Mouse (Mus musculus): Measurements from ENCODE around the gene Calm3. TPM values are rescaled to one million over a fixed set of nuclear protein-coding genes. Genes with fewer than 3 reads are reported as not detected.
A peak's percentile ranks its signal among the peaks of the same experiment; 100 is the strongest.

Gene Calm3
- total RNA-seq, 2 experiments from 2014 or later: 41.1 to 157 TPM

DNA sequence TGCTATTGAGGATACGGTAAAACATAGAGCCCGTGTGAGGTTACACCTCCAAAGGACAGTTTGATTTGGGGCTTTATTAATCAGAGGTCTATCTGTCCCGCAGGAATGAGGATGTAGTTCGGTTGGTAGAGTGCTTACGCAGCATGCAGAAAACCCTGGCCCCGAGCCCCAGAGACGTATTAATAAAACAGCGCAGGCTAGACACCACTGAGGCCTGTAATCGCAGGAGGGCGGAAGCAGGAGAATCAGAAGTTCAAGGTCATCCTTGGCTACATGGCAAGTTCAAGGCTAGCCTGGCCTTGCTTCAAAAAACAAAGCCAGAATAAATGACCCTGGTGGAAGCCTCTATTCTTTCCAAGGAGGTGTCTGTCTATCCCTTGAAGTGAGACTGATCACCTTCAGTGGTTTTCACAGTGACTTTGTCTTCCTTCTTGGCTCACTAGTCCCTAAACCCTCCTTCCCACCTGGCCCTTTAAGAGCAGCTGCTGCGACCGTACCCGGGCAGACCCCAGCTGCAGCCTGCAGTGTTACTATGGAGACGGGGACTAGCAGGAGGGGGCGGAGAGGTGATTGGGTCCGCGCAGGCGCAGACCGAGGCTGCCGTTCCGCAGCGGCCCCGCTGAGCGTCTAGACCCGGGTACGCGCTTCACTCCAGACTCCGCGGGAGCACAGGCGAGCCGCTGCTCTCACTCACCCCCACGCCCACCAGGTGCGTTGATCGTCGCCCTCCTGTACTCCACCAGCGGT lies 20.3 kb upstream of the Calm3 start, which contains the start of gene Pnmal2:
Pnmal2 (plus strand) TSS at position 622 of the 747 bp plus-strand sequence.
- no peak for ATAC-seq (replicated peaks; ENCODE audit: low FRiP score, poor library complexity, severe bottlenecking)

- no peak for ATAC-seq (replicated peaks; ENCODE audit: low FRiP score, poor library complexity, severe bottlenecking)
These were observed 18.9 kb upstream of the Calm3 start for GRCm38 (mm10) chr7:16942861-16943260.

GRCm38 (mm10) chr7:16940292-16940691 lies 16.4 kb upstream of the Calm3 start:
- ATAC-seq (replicated peaks; ENCODE audit: low FRiP score, poor library complexity, severe bottlenecking): no peak

DNA sequence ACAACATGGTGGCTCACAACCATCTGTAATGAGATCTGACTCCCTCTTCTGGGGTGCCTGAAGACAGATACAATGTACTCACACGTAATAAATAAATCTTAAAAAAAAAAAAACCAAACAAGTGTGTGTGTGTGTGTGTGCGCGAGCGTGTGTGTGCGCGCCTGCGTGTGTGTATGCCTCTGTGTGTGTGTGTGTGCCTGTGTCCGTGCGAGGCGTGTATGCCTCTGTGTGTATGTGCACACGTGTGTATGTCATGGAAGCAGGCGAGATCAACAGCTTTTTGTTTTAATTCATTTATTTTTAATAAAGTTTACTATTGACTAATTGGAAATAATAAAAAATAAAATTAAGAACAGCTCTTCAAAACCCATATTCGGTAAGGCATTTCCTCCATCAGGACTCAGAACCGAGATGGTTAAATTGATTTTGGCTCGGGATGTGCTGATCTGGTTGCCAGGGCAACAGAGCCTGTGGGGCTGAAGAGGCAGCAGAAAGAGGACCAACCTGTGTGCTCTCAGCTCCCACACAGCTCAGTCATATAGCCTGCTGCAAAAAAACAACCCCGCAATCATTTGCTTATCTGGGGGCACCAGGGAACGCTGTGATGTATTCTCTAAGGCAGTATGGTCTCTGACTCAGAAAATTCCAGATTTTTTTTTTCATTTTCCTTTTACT lies 14.3 kb upstream of the Calm3 start:
- no peak for ATAC-seq (replicated peaks; ENCODE audit: low FRiP score, poor library complexity, severe bottlenecking)

GRCm38 (mm10) chr7:16937312-16937711 lies 13.4 kb upstream of the Calm3 start:
- no peak; the same call in 1 of the 2 replicates for ATAC-seq (replicated peaks; ENCODE audit: low FRiP score, poor library complexity, severe bottlenecking)

DNA sequence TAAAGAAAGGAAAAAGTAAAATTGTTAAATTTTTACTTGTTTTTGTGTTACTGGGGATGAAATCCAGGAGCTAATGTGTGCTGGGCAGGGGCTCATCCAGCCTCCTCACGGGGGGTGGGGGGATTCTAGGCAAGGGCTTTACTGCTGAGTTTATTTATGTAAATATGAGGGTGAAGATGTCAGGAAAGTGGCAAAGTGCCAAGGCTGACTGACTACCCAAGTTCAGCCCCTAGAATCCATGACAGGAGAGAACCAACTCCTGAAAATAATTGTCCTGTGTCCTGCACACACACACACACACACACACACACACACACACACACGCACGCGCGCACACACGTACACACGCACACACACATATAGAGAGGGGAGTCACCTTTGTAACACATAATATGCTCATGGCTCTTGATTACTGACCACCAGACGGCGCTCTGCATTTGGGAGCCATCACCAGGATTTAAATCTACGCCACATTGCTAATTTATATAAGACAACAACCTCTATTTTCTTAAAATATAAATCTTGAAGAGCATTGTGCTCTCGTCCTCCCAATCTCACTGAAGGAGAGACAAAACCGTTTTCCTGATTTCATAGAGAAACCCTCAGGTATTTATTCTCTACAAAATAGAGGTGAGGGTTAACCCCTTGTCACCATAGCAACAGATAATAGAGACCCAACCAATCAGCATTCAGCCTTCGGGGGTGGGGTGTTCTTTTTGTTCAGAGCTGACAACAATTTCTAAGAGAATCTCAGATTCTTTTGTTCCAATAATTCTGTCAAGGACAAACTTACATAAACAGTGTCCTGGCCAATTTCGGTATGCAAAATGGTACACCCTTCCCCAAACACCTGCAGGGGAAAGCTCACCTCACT lies 9.0 kb upstream of the Calm3 start:
- no peak for ATAC-seq (replicated peaks; ENCODE audit: low FRiP score, poor library complexity, severe bottlenecking)

GRCm38 (mm10) chr7:16931968-16932627 lies 8.2 kb upstream of the Calm3 start:
- peak; percentile 88 for ATAC-seq (replicated peaks; ENCODE audit: low FRiP score, poor library complexity, severe bottlenecking)

- ATAC-seq (replicated peaks; ENCODE audit: low FRiP score, poor library complexity, severe bottlenecking): peak; percentile 89
These were observed 6.9 kb upstream of the Calm3 start for GRCm38 (mm10) chr7:16930850-16931249.

- ATAC-seq (replicated peaks; ENCODE audit: low FRiP score, poor library complexity, severe bottlenecking): no peak
These were observed 4.4 kb upstream of the Calm3 start for GRCm38 (mm10) chr7:16928341-16928740.

GRCm38 (mm10) chr7:16923283-16924036 lies 454 bp downstream of the Calm3 start:
- ATAC-seq (replicated peaks; ENCODE audit: low FRiP score, poor library complexity, severe bottlenecking): no peak

- peak; percentile 47 for ATAC-seq (replicated peaks; ENCODE audit: low FRiP score, poor library complexity, severe bottlenecking)
These were observed 1.4 kb downstream of the Calm3 start for GRCm38 (mm10) chr7:16922360-16922973.

DNA sequence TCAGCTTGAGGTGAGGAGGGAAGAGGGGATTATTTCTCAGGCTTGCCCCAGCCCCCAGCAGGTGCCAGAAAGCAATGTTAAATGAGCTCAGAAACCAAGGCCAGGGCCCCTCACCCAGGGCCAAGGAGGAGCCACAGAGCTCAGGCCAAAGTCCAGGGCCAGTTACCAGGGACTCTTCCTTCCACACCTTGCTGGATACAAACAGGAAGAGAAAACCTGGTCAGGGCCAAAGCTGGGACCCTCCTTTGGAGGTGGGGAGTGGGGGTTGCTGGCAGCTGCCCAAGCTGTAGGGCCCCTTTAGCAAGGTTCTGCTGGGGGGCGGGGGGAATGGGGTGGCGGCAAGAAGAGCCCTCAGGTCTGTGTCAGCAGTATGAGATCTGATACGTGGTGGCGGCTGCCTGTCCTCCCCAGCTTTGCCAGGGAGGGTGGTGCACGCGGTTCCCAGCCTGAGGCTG lies 2.0 kb downstream of the Calm3 start:
- ATAC-seq (replicated peaks; ENCODE audit: low FRiP score, poor library complexity, severe bottlenecking): no peak

- ATAC-seq (replicated peaks; ENCODE audit: low FRiP score, poor library complexity, severe bottlenecking): no peak
These were observed 2.8 kb downstream of the Calm3 start for GRCm38 (mm10) chr7:16920818-16921791.

GRCm38 (mm10) chr7:16920150-16920579 lies 3.7 kb downstream of the Calm3 start:
- ATAC-seq (replicated peaks; ENCODE audit: low FRiP score, poor library complexity, severe bottlenecking): no peak

GRCm38 (mm10) chr7:16919395-16920149 lies 4.3 kb downstream of the Calm3 start:
- peak; percentile 62 for ATAC-seq (replicated peaks; ENCODE audit: low FRiP score, poor library complexity, severe bottlenecking)

GRCm38 (mm10) chr7:16918670-16919069 lies 5.2 kb downstream of the Calm3 start:
- ATAC-seq (replicated peaks; ENCODE audit: low FRiP score, poor library complexity, severe bottlenecking): no peak

- no peak for ATAC-seq (replicated peaks; ENCODE audit: low FRiP score, poor library complexity, severe bottlenecking)
These were observed 5.9 kb downstream of the Calm3 start for GRCm38 (mm10) chr7:16918014-16918413.

Measured in erythroblast, adult 5-6 weeks (primary cell).